Mouse (Mus musculus): ENCODE results near the gene Sco1.
"Not testable (repeated sequence)": the region's sequence is repeated elsewhere in the genome, so short reads cannot be mapped to it uniquely, and the experiment has no call there.

The Sco1 gene

GRCm38 (mm10) chr11:67085489-67085888, 33.0 kb downstream of the Sco1 start:
- no peak for DNase-seq (ENCODE audit: low read depth, low spot score)

DNA sequence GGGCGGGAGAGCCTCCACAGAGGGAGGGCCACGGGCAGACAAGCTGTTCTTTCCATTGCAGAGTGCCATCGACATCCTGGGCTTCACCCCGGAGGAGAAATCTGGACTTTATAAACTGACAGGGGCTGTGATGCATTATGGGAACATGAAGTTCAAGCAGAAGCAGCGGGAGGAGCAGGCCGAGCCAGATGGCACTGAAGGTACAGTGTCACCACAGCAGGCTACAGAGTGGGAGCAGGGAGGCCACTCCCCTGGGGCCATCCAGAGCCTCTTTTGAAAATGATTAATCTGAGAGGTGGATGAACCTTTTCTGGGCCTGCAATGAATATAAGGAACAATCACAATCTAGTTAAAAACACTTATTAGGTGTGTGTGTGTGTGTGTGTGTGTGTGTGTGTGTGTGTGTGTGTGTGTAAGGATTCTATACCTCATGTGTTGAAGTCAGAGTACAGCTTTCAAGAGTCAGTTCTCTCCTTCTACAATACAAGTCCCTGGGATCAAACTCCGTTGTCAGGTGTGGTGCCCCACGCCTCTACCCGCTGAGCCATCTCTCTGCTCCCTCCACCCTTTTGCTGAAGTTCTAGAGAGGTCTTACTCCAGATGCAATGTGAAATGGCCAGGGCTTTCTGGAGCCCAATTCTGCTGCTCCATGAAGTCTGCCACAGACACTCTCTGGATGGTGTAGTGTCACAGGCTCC, 34.1 kb downstream of the Sco1 start:
- DNase-seq (ENCODE audit: low read depth, low spot score) = no peak

- no peak for DNase-seq (ENCODE audit: low read depth, low spot score)
These were observed 34.8 kb downstream of the Sco1 start for GRCm38 (mm10) chr11:67087225-67087624.

GRCm38 (mm10) chr11:67092354-67092753, 39.9 kb downstream of the Sco1 start:
- not testable (repeated sequence) for DNase-seq (ENCODE audit: low read depth, low spot score)

DNA sequence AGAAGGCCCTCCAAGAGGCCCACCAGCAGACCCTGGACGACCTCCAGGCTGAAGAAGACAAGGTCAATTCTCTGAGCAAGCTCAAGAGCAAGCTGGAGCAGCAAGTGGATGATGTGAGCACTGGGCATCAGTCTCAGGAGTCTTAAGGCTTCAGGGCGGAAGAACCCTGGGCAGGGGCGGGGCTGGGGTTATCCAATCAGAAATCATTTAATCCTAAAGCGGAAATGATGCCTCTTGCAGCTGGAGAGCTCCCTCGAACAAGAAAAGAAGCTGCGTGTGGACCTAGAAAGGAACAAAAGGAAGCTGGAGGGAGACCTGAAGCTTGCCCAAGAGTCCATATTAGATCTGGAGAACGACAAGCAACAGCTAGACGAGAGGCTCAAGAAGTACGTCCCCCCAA, 40.7 kb downstream of the Sco1 start:
- no peak for DNase-seq (ENCODE audit: low read depth, low spot score)

DNA sequence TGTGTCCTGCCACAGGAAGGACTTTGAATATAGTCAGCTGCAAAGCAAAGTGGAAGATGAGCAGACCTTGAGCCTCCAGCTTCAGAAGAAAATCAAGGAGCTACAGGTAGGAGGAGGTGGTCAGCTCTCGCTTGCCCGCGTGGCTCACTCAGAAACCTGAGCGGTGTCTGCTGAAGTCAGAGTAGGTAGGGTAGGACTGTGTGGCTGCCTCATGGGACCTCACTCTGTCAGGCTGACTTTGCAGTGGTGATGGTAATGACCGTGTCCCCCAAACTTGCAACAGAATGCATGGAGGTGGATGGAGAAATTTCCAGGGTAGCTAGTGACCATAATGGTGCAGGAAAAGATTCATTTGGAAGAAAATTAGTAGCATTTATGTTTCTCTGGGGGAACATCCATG, 41.2 kb downstream of the Sco1 start:
- DNase-seq (ENCODE audit: low read depth, low spot score) = no peak

DNA sequence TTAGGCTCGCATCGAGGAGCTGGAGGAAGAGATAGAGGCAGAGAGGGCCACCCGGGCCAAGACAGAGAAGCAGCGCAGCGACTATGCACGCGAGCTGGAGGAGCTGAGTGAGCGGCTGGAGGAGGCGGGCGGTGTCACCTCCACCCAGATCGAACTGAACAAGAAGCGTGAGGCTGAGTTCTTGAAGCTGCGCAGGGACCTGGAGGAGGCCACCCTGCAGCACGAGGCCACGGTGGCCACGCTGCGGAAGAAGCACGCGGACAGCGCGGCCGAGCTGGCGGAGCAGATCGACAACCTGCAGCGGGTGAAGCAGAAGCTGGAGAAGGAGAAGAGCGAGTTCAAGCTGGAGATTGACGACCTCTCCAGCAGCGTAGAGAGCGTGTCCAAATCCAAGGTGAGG, 42.0 kb downstream of the Sco1 start:
- DNase-seq (ENCODE audit: low read depth, low spot score) = no peak

GRCm38 (mm10) chr11:67097709-67098108, 45.2 kb downstream of the Sco1 start:
- DNase-seq (ENCODE audit: low read depth, low spot score) = no peak

- peak; percentile 88 for DNase-seq (ENCODE audit: low read depth, low spot score)
These were observed 46.0 kb downstream of the Sco1 start for GRCm38 (mm10) chr11:67098427-67098826.

GRCm38 (mm10) chr11:67099241-67099640, 46.8 kb downstream of the Sco1 start:
- DNase-seq (ENCODE audit: low read depth, low spot score) = no peak

GRCm38 (mm10) chr11:67100169-67100568, 47.7 kb downstream of the Sco1 start:
- DNase-seq (ENCODE audit: low read depth, low spot score) = no peak

DNA sequence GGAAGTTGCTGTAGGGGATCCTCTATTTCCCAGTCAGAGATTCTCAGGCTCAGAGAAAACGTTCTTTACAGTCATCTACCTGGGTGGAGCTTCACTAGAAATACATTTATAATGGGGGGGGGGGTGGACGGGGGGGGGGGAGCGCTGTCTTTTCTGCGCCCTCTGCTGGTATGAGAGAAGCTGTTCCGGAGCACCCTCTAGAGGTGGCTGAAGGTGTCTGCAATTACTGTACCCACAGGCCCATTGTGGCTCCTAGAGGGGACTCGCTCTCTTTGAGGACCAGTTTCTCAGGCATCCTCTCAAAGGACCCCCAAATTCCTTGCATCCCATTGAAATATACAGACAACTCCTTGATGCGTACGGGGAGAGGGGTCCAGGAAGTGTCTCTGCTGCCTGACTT, 49.2 kb downstream of the Sco1 start:
- no peak for DNase-seq (ENCODE audit: low read depth, low spot score)

- no peak for DNase-seq (ENCODE audit: low read depth, low spot score)
These were observed 50.8 kb downstream of the Sco1 start for GRCm38 (mm10) chr11:67103256-67103655.

- no peak for DNase-seq (ENCODE audit: low read depth, low spot score)
These were observed 51.8 kb downstream of the Sco1 start for GRCm38 (mm10) chr11:67104242-67104641.

DNA sequence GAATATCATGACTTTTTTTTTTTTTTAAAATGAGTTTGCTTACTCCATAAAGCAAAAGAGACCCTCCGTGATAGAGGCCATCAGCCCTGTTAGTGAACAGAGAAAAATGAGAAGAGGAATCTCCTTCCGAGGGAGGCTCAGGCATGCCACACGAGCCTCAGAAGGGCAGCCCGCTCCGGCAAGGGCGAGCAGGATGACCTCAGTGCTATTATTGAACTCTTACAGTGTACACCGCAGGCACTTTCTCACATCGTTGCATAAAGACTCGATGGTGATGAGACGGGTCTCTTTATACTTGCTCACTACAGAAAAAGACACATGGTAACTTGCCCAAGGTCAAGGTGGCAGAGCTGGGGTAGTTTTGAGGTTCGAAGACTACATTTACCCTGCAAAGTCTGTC, 52.2 kb downstream of the Sco1 start:
- DNase-seq (ENCODE audit: low read depth, low spot score) = no peak

- no peak for DNase-seq (ENCODE audit: low read depth, low spot score)
These were observed 53.2 kb downstream of the Sco1 start for GRCm38 (mm10) chr11:67105689-67106088.

GRCm38 (mm10) chr11:67106973-67107372, 54.5 kb downstream of the Sco1 start:
- DNase-seq (ENCODE audit: low read depth, low spot score) = no peak

DNA sequence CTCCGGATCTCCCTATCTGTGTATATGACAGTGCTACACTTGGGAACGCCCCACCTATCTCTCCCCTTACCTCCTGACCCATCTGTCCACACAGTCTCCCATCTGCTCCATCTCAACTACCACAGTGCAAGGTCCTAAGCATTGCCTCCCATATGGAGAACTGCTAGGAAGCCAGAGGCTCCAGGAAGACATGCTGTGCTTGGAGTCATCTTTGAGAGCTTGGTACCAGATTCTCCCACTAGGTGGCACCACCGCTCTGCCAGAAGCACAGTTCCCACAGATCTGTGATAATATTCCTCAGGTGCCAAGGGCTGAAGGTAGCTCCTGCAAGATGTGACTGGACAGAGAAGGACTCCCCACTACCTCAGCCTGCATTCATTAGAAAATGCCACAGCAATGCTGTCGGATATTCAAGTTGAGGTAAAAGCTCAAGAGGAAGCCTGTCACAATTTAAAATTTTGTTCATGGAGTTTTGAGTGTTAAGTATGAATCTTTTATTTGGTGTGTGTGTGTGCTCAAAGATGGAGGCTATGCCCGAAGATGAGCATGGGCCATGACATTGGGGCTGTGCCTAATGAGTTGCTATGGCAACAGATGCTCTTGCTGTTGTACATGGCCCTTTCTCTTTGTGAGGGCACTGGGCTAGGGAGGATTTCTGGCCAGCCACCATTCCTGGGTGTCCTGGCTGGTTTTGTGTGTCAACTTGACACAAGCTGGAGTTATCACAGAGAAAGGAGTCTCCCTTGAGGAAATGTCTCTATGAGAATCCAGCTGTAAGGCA, 57.9 kb downstream of the Sco1 start:
- peak; percentile 56 for DNase-seq (ENCODE audit: low read depth, low spot score)

- no peak for DNase-seq (ENCODE audit: low read depth, low spot score)
These were observed 59.8 kb downstream of the Sco1 start for GRCm38 (mm10) chr11:67112019-67112850.

DNA sequence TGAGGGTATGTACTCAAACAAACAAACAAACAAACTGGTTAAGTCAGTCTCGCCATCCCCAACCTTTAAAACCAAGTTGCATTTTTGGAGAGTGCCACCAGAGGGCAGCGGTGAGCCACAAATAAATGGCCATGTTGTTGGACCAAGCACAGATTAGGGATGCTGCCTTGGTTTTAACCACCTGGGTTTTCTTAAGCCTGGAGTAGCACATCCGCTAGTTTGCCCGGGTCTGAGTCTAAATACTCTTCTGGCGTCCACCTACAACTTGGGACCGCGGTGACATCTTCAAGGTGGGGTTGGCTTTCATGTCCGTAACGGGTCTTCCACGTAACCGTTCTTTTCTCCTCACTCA, 60.4 kb downstream of the Sco1 start:
- DNase-seq (ENCODE audit: low read depth, low spot score) = no peak

DNA sequence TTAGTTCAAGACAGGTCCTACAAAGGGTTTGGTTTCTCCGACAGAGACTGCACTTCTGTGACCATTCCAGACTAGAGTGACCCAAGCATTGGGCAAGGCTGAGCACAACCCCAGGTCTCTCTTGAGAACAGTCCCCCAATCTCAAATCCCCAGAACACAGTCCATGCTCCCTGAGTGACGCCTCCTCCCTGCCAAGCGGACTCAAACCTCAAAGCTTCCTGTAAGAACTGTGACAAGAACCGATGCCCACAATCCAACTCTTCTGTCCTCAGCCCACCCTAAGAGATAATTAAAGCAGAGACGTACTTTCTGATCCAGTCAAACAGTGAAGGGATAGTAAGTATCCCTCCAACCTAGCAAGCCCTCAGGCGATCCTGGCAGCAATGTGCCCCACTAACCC, 60.9 kb downstream of the Sco1 start:
- DNase-seq (ENCODE audit: low read depth, low spot score) = no peak

- no peak for DNase-seq (ENCODE audit: low read depth, low spot score)
These were observed 61.8 kb downstream of the Sco1 start for GRCm38 (mm10) chr11:67114261-67114660.

All from telencephalon, adult 2 months (tissue).